23 mouse cellular contexts compared by ENCODE assay signal in genomic region chr3:127891906-127892305, GRCm38 (mm10). TPM values are rescaled to one million over a fixed set of nuclear protein-coding genes. Genes with fewer than 3 reads are reported as not detected.
DNase-seq lines count a peak whose midpoint lies in the region; ATAC-seq and TF ChIP-seq lines count a peak whose summit lies in the region.
"Had no signal": no experiment of that assay in that cellular context is flagged by ENCODE, and none has a peak within 500 bp of the region (broad histone marks: within the 10 kb centered on the region; RNA-seq: fewer than 3 reads in every experiment).

No protein-coding gene starts in this region.

- peak; percentile 44 for DNase-seq in CD4-positive, CD25-positive, alpha-beta regulatory T cell, adult 2 months (ENCODE audit: low read depth, low spot score)
- peak; percentile 24 for DNase-seq in naive thymus-derived CD4-positive, alpha-beta T cell, adult 2 months (ENCODE audit: low read depth)
- DNase-seq in lung, adult 2 months: no peak
- DNase-seq in heart, adult 9 months (ENCODE audit: low spot score in 2 of 2): no peak
- no peak for DNase-seq in urinary bladder, postnatal 25 days (ENCODE audit: low spot score)
- DNase-seq: adrenal gland, adult 8-10 months; cerebellum, adult 9-11 months; heart, postnatal 36 days; kidney, adult 2 months; kidney, postnatal 10 days; layer of hippocampus, postnatal 36 days; right cerebral cortex, postnatal 14 days had no signal

- H3K4me1 ChIP-seq in heart, embryonic 11.5 days (ENCODE audit: control insufficient read depth, insufficient read depth, low read length): 0 out of 2 replicates have a peak, but pooled peaks cover 3% of the 10 kb centered on the region
- peaks cover 9% of the 10 kb centered on the region; the same call in 1 of the 2 replicates for H3K4me1 ChIP-seq in heart, embryonic 12.5 days (replicated peaks)
- H3K4me1 ChIP-seq in lung, adult 2 months (ENCODE audit: control insufficient read depth, insufficient read depth, low read length): peaks cover 5% of the 10 kb centered on the region
- H3K4me1 ChIP-seq: limb, embryonic 13.5 days; neural tube, embryonic 15.5 days had no signal

- H3K4me3 ChIP-seq in heart, embryonic 11.5 days (ENCODE audit: low read depth, low read length): no peak overlapping the region
- no peak overlapping the region for H3K4me3 ChIP-seq in heart, embryonic 12.5 days
- no peak overlapping the region for H3K4me3 ChIP-seq in lung, adult 2 months (replicated peaks; ENCODE audit: extremely low read depth, low read depth, low read length)
- H3K4me3 ChIP-seq: forebrain, embryonic 15.5 days; hindbrain, embryonic 15.5 days; layer of hippocampus, adult 2 months; limb, embryonic 13.5 days; midbrain, embryonic 12.5 days; neural tube, embryonic 15.5 days had no signal

- no peaks in the 10 kb centered on the region for H3K9me3 ChIP-seq in heart, embryonic 11.5 days (replicated peaks; ENCODE audit: control insufficient read depth, low read length)
- no peaks in the 10 kb centered on the region for H3K9me3 ChIP-seq in heart, embryonic 12.5 days (replicated peaks)
- H3K9me3 ChIP-seq: forebrain, embryonic 15.5 days; hindbrain, embryonic 15.5 days; limb, embryonic 13.5 days; midbrain, embryonic 12.5 days; neural tube, embryonic 15.5 days had no signal

- no peaks in the 10 kb centered on the region for H3K36me3 ChIP-seq in heart, embryonic 11.5 days (ENCODE audit: control insufficient read depth, insufficient read depth, low read length)
- no peaks in the 10 kb centered on the region for H3K36me3 ChIP-seq in heart, embryonic 12.5 days
- H3K36me3 ChIP-seq: forebrain, embryonic 15.5 days; hindbrain, embryonic 15.5 days; limb, embryonic 13.5 days; midbrain, embryonic 12.5 days; neural tube, embryonic 15.5 days had no signal

- no peak for ATAC-seq in heart, embryonic 11.5 days (replicated peaks; ENCODE audit: insufficient number of reproducible peaks, low FRiP score, low TSS enrichment)
- ATAC-seq in heart, embryonic 12.5 days (ENCODE audit: insufficient number of reproducible peaks, low FRiP score): no peak
- peak; percentile 35 for ATAC-seq in inflammation-experienced regulatory T-cells, adult 6 months
- ATAC-seq: forebrain, embryonic 15.5 days had no signal

- H3K4me2 ChIP-seq in heart, embryonic 11.5 days: peak overlapping the region; percentile 8; the same call in 1 of the 2 replicates
- H3K4me2 ChIP-seq in heart, embryonic 12.5 days: no peak overlapping the region
- H3K4me2 ChIP-seq: forebrain, embryonic 15.5 days; hindbrain, embryonic 15.5 days; limb, embryonic 13.5 days; midbrain, embryonic 12.5 days; neural tube, embryonic 15.5 days had no signal

- no peak for TF ChIP-seq CTCF in lung, adult 2 months (IDR thresholded peaks at IDR 0.05; ENCODE audit: insufficient read depth, low read length)

- no peaks in the 10 kb centered on the region for H3K27me3 ChIP-seq in heart, embryonic 11.5 days (ENCODE audit: control insufficient read depth, insufficient read depth, low read length)
- H3K27me3 ChIP-seq in heart, embryonic 12.5 days (replicated peaks): no peaks in the 10 kb centered on the region
- H3K27me3 ChIP-seq: forebrain, embryonic 15.5 days; hindbrain, embryonic 15.5 days; neural tube, embryonic 15.5 days had no signal

- H3K9ac ChIP-seq in heart, embryonic 11.5 days (ENCODE audit: low read depth, low read length): no peak overlapping the region
- H3K9ac ChIP-seq in heart, embryonic 12.5 days: no peak overlapping the region
- H3K9ac ChIP-seq: forebrain, embryonic 15.5 days; hindbrain, embryonic 15.5 days; limb, embryonic 13.5 days; midbrain, embryonic 12.5 days; neural tube, embryonic 15.5 days had no signal

- no peak overlapping the region for H3K27ac ChIP-seq in heart, embryonic 11.5 days (ENCODE audit: low read depth, low read length)
- no peak overlapping the region for H3K27ac ChIP-seq in heart, embryonic 12.5 days (ENCODE audit: poor library complexity, severe bottlenecking)
- H3K27ac ChIP-seq: forebrain, embryonic 15.5 days; hindbrain, embryonic 15.5 days; layer of hippocampus, adult 2 months; limb, embryonic 13.5 days; macrophage; midbrain, embryonic 12.5 days; neural tube, embryonic 15.5 days; stomach, postnatal 0 days had no signal

- no peak for TF ChIP-seq POLR2A in lung, adult 2 months (IDR thresholded peaks at IDR 0.05; ENCODE audit: borderline replicate concordance, extremely low read depth, low read depth, low read length)

- 57% methylated on average over 10 of the region's 10 CpGs for WGBS in heart, embryonic 11.5 days (ENCODE audit: insufficient replicate concordance)
- 58% methylated on average over 10 of the region's 10 CpGs for WGBS in heart, embryonic 12.5 days
- WGBS in lung, adult 2 months: 64% methylated on average over 10 of the region's 10 CpGs

RNA-seq across cellular contexts. Expression of gene Fam241a, which starts 4.2 kb away (rescaled TPM):
- 9.8 and 11.0 TPM in 2 replicates for polyA plus RNA-seq in heart, embryonic 11.5 days (2014; fragmentation: Nextera tagmentation; extraction: Ambion mirVana)
- 11.7 and 12.2 TPM in 2 replicates for polyA plus RNA-seq in heart, embryonic 12.5 days (2016; fragmentation: Nextera tagmentation; extraction: Ambion mirVana)
- 1 to 10 TPM; 2.0 to 5.2 (median 3.9) TPM for polyA plus RNA-seq in inflammation-experienced regulatory T-cells, adult 6 months (2017; shearing (Covaris generic))
- 4.2 and 4.3 TPM in 2 replicates for polyA plus RNA-seq in lung, adult 2 months (2012; rRNA removed)

RNA-seq across cellular contexts. Expression of gene Ap1ar, which starts 54.6 kb away (rescaled TPM):
- polyA plus RNA-seq in heart, embryonic 11.5 days (2014; fragmentation: Nextera tagmentation; extraction: Ambion mirVana): 32.0 and 34.5 TPM in 2 replicates
- 37.0 and 44.8 TPM in 2 replicates for polyA plus RNA-seq in heart, embryonic 12.5 days (2016; fragmentation: Nextera tagmentation; extraction: Ambion mirVana)
- 10 to 100 TPM; 22.7 to 25.8 (median 24.0) TPM for polyA plus RNA-seq in inflammation-experienced regulatory T-cells, adult 6 months (2017; shearing (Covaris generic))
- polyA plus RNA-seq in lung, adult 2 months (2012; rRNA removed): 19.2 and 20.6 TPM in 2 replicates

Comparison
In these comparisons a context has a peak if more than half of its experiments do, and no peak if none do; other contexts are left out.
1. DNase-seq: peak in CD4-positive, CD25-positive, alpha-beta regulatory T cell, adult 2 months (single experiment) and naive thymus-derived CD4-positive, alpha-beta T cell, adult 2 months (single experiment); none in lung, adult 2 months (single experiment), heart, adult 9 months (0 of 2) and urinary bladder, postnatal 25 days (single experiment).